Mouse (Mus musculus) heart, embryonic 14.5 days (tissue): ENCODE measurements at regions not wholly inside any gene's neighbourhood (a gene's known extent, or its start where the extent isn't known, plus 50 kb on each side); places are given as distances from the start of the nearest gene placed in this dataset.

ENCODE experiments used
- ATAC-seq: fragments of 200-750 bp; cut with Nextera tagmentation; 2 replicates; pipeline ENCODE4 v1.8.0; 2017; ENCODE audit warnings: low read depth, moderate TSS enrichment; ENCODE audit not compliant: insufficient number of reproducible peaks, insufficient read depth, low FRiP score
- H3K27ac ChIP-seq, 2 experiments: fragments of 200-500 bp in 1 of 2; fragments of 300-500 bp in 1 of 2; sonication (generic) in 1 of 2; replicated peaks in 1 of 2; 2 replicates each; pipeline ENCODE4 v1.5.1; 2012 to 2014; ENCODE audit warnings: low read depth in 2 of 2, low read length in 2 of 2, control low read depth in 1 of 2, mild to moderate bottlenecking in 1 of 2, mixed read lengths in 1 of 2; ENCODE audit not compliant: control insufficient read depth in 1 of 2, insufficient read depth in 1 of 2
- H3K27me3 ChIP-seq: fragments of 300-500 bp; sonication (generic); 2 replicates; pipeline ENCODE4 v1.6.1; 2014; ENCODE audit warnings: mild to moderate bottlenecking, low read length, control low read depth; ENCODE audit not compliant: control insufficient read depth, insufficient read depth
- H3K36me3 ChIP-seq: fragments of 300-500 bp; sonication (generic); 2 replicates; pipeline ENCODE4 v1.6.1; 2014; ENCODE audit warnings: mild to moderate bottlenecking, control low read depth, low read length, mixed read lengths; ENCODE audit not compliant: control insufficient read depth, insufficient read depth
- H3K4me1 ChIP-seq, 2 experiments: fragments of 200-500 bp in 1 of 2; fragments of 300-500 bp in 1 of 2; sonication (generic) in 1 of 2; 2 replicates each; pipeline ENCODE4 v1.6.1; 2012 to 2014; ENCODE audit warnings: low read length in 2 of 2, control low read depth in 1 of 2, mixed read lengths in 1 of 2; ENCODE audit not compliant: control insufficient read depth in 2 of 2, insufficient read depth in 2 of 2
- H3K4me2 ChIP-seq: fragments of 300-500 bp; sonication (generic); 2 replicates; pipeline ENCODE4 v1.6.1; 2014; ENCODE audit warnings: mild to moderate bottlenecking, low read length
- H3K4me3 ChIP-seq, 2 experiments: fragments of 200-500 bp in 1 of 2; fragments of 300-500 bp in 1 of 2; sonication (generic) in 1 of 2; 2 replicates each; pipeline ENCODE4 v1.5.1; 2012 to 2014; ENCODE audit warnings: low read length in 2 of 2, mild to moderate bottlenecking in 2 of 2, control low read depth in 1 of 2, low read depth in 1 of 2, moderate library complexity in 1 of 2; ENCODE audit not compliant: control insufficient read depth in 1 of 2, insufficient read depth in 1 of 2
- H3K9ac ChIP-seq: fragments of 300-500 bp; sonication (generic); 2 replicates; pipeline ENCODE4 v1.6.1; 2014; ENCODE audit warnings: mild to moderate bottlenecking, low read length
- H3K9me3 ChIP-seq: fragments of 300-500 bp; sonication (generic); 2 replicates; pipeline ENCODE4 v1.6.1; 2016; ENCODE audit warnings: low read length, control low read depth; ENCODE audit not compliant: control insufficient read depth
- WGBS: fragments of 180-500 bp; shearing (Covaris S2); extraction: QIAGEN DNeasy Blood & Tissue Kit; methylation state at CpG from one replicate; pipeline ENCODE4 v1.1.7; 2014; 5-methylcytosine and 5-hydroxymethylcytosine counted together

GRCm38 (mm10) chr5:28919296-28920063 is 276.3 kb upstream of the Rnf32 start:
- WGBS = 67% methylated on average over 4 of the region's 4 CpGs
- H3K36me3 ChIP-seq = no peaks in the 10 kb centered on the region
- H3K4me3 ChIP-seq = no peak overlapping the region

DNA sequence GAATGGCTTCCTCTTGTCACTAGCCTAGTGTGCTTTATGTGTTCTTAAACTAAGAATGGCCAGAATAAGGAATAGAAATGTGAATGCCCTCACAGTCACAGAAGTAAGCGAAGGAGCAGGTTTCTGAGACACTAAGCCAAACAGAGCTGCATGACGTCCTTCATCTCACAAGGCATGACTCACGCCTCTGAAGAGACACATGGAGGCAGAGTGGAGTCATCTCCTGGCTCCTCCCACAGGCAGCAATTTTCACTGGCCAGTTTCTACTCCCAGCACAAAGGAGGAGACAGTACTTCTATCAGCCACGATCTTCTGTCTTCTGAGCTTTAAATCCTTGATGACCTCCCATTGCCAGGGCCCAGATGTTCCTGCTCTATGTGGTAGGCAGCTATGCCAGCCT is 291.3 kb upstream of the Rnf32 start:
- no peaks in the 10 kb centered on the region for H3K4me1 ChIP-seq
- H3K27me3 ChIP-seq = no peaks in the 10 kb centered on the region
- H3K9ac ChIP-seq = no peak overlapping the region
- H3K4me2 ChIP-seq = no peak overlapping the region
- no peak overlapping the region for H3K27ac ChIP-seq
- WGBS = 43% methylated on average over 4 of the region's 4 CpGs
- H3K4me3 ChIP-seq = no peak overlapping the region
- no peak for ATAC-seq
- no peaks in the 10 kb centered on the region for H3K36me3 ChIP-seq
- no peaks in the 10 kb centered on the region for H3K9me3 ChIP-seq

More at GRCm38 (mm10) chr5:28919296-28920063, 276.3 kb upstream of the Rnf32 start:
- H3K27ac ChIP-seq = no peak overlapping the region
- H3K4me1 ChIP-seq = no peaks in the 10 kb centered on the region
- ATAC-seq = no peak
- H3K27me3 ChIP-seq = no peaks in the 10 kb centered on the region
- no peaks in the 10 kb centered on the region for H3K9me3 ChIP-seq
- H3K4me2 ChIP-seq = no peak overlapping the region
- no peak overlapping the region for H3K9ac ChIP-seq

DNA sequence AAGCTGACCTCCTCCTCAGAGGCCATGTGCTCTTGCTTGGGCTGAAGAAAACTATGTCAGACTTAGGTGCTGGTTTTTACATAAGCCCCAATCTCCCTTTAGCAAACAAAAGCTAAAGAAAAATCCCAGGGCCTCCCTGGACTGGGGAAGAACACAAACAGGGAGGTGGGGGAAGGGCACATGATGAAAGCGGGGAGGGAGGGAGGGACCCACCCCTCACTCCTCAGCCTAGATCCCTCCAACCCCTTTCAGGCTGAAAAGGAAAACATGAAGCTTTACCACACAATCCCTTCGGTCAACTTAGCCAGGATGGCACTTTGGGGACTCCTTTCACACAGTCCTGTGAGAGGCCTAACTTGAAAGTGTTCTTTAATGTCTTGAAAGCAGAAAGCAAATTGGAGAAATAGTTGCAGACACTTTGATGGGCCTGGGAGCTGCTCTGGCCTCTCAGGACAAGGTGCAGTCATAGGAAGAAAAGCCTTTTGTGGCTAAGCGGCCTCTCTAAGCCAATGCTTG is 291.9 kb upstream of the Rnf32 start:
- H3K4me3 ChIP-seq = no peak overlapping the region
- H3K9ac ChIP-seq = no peak overlapping the region
- H3K36me3 ChIP-seq = no peaks in the 10 kb centered on the region
- H3K27ac ChIP-seq = no peak overlapping the region
- no peak for ATAC-seq
- 56% methylated on average over 3 of the region's 3 CpGs for WGBS
- H3K4me1 ChIP-seq = no peaks in the 10 kb centered on the region
- no peaks in the 10 kb centered on the region for H3K9me3 ChIP-seq
- H3K27me3 ChIP-seq = no peaks in the 10 kb centered on the region
- no peak overlapping the region for H3K4me2 ChIP-seq

GRCm38 (mm10) chr5:28892703-28893249 is 303.0 kb upstream of the Rnf32 start:
- no peak overlapping the region for H3K4me2 ChIP-seq
- H3K4me1 ChIP-seq = no peaks in the 10 kb centered on the region; a peak in 1 of 4 replicates
- H3K27ac ChIP-seq = no peak overlapping the region
- no peak overlapping the region for H3K9ac ChIP-seq
- 43% methylated on average over 10 of the region's 10 CpGs for WGBS
- H3K36me3 ChIP-seq = no peaks in the 10 kb centered on the region
- no peaks in the 10 kb centered on the region for H3K27me3 ChIP-seq
- H3K4me3 ChIP-seq = no peak overlapping the region
- H3K9me3 ChIP-seq = no peaks in the 10 kb centered on the region
- no peak for ATAC-seq

GRCm38 (mm10) chr5:28891988-28892387 is 303.8 kb upstream of the Rnf32 start:
- Histone ChIP-seq H3K27ac (no peak overlapping the region), H3K4me1 (no peaks in the 10 kb centered on the region; a peak in 1 of 4 replicates), H3K9ac (no peak overlapping the region), H3K36me3 (no peaks in the 10 kb centered on the region), H3K9me3 (no peaks in the 10 kb centered on the region), H3K4me2 (no peak overlapping the region), H3K27me3 (no peaks in the 10 kb centered on the region), H3K4me3 (no peak overlapping the region)
- 65% methylated on average over 7 of the region's 7 CpGs for WGBS
- ATAC-seq = no peak

GRCm38 (mm10) chr5:28884746-28885365 is 310.9 kb upstream of the Rnf32 start:
- H3K9ac ChIP-seq = no peak overlapping the region

DNA sequence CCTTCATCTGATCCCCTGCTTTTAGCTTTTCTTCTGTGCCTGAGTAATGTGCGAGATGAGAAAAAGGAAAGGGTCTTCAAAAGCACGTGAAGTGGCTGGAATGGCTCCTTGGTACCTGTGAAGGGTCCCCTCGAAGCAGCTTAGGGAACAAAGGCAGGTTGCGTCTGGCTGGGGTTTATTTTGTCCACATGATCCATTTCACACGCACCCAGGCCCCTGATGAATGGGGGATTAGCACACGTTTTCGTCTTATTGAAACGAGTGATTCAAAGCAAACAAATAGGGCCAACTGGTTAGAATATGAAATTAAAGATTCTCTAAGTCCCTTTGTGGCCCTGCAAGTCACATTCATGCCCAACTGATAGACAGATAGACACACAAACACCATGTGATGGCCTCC is 319.6 kb upstream of the Rnf32 start:
- H3K36me3 ChIP-seq = no peaks in the 10 kb centered on the region
- H3K4me2 ChIP-seq = no peak overlapping the region
- no peak overlapping the region for H3K27ac ChIP-seq
- ATAC-seq = no peak
- 77% methylated on average over 8 of the region's 8 CpGs for WGBS
- H3K4me1 ChIP-seq = no peaks in the 10 kb centered on the region
- no peak overlapping the region for H3K9ac ChIP-seq
- no peaks in the 10 kb centered on the region for H3K27me3 ChIP-seq
- H3K4me3 ChIP-seq = no peak overlapping the region
- no peaks in the 10 kb centered on the region for H3K9me3 ChIP-seq

More at GRCm38 (mm10) chr5:28884746-28885365, 310.9 kb upstream of the Rnf32 start:
- ATAC-seq = no peak
- no peaks in the 10 kb centered on the region for H3K27me3 ChIP-seq
- H3K36me3 ChIP-seq = no peaks in the 10 kb centered on the region
- no peak overlapping the region for H3K4me2 ChIP-seq
- WGBS = 75% methylated on average over 5 of the region's 5 CpGs
- no peak overlapping the region for H3K27ac ChIP-seq
- H3K9me3 ChIP-seq = no peaks in the 10 kb centered on the region
- no peak overlapping the region for H3K4me3 ChIP-seq
- no peaks in the 10 kb centered on the region for H3K4me1 ChIP-seq
